Mouse (Mus musculus): ENCODE data around the gene Rnf135.
"Not testable (repeated sequence)": the region's sequence is repeated elsewhere in the genome, so short reads cannot be mapped to it uniquely, and the experiment has no call there.

Gene Rnf135

GRCm38 (mm10) chr11:80159018-80159417, 24.6 kb upstream of the Rnf135 start:
- ATAC-seq (ENCODE audit: insufficient number of reproducible peaks, low FRiP score, low TSS enrichment): no peak

- no peak for ATAC-seq (ENCODE audit: insufficient number of reproducible peaks, low FRiP score, low TSS enrichment)
Measured at GRCm38 (mm10) chr11:80161041-80161440, 22.6 kb upstream of the Rnf135 start.

- ATAC-seq (ENCODE audit: insufficient number of reproducible peaks, low FRiP score, low TSS enrichment): no peak
Measured at GRCm38 (mm10) chr11:80163362-80164116, 20.1 kb upstream of the Rnf135 start.

GRCm38 (mm10) chr11:80164224-80164623, 19.4 kb upstream of the Rnf135 start:
- no peak for ATAC-seq (ENCODE audit: insufficient number of reproducible peaks, low FRiP score, low TSS enrichment)

GRCm38 (mm10) chr11:80168121-80168520, 15.5 kb upstream of the Rnf135 start:
- no peak for ATAC-seq (ENCODE audit: insufficient number of reproducible peaks, low FRiP score, low TSS enrichment)

GRCm38 (mm10) chr11:80168611-80169249, 14.9 kb upstream of the Rnf135 start:
- ATAC-seq (ENCODE audit: insufficient number of reproducible peaks, low FRiP score, low TSS enrichment): no peak

GRCm38 (mm10) chr11:80169629-80170028, 14.0 kb upstream of the Rnf135 start:
- ATAC-seq (ENCODE audit: insufficient number of reproducible peaks, low FRiP score, low TSS enrichment): no peak

- ATAC-seq (ENCODE audit: insufficient number of reproducible peaks, low FRiP score, low TSS enrichment): no peak
Measured at GRCm38 (mm10) chr11:80170351-80170750, 13.3 kb upstream of the Rnf135 start.

- ATAC-seq (ENCODE audit: insufficient number of reproducible peaks, low FRiP score, low TSS enrichment): no peak
Measured at GRCm38 (mm10) chr11:80171884-80172283, 11.8 kb upstream of the Rnf135 start.

GRCm38 (mm10) chr11:80173963-80174670, 9.5 kb upstream of the Rnf135 start:
- no peak for ATAC-seq (ENCODE audit: insufficient number of reproducible peaks, low FRiP score, low TSS enrichment)

- no peak for ATAC-seq (ENCODE audit: insufficient number of reproducible peaks, low FRiP score, low TSS enrichment)
Measured at GRCm38 (mm10) chr11:80176911-80177895, 6.4 kb upstream of the Rnf135 start.

- no peak for ATAC-seq (ENCODE audit: insufficient number of reproducible peaks, low FRiP score, low TSS enrichment)
Measured at GRCm38 (mm10) chr11:80178316-80178715, 5.3 kb upstream of the Rnf135 start.

GRCm38 (mm10) chr11:80181021-80181749, 2.5 kb upstream of the Rnf135 start:
- no peak for ATAC-seq (ENCODE audit: insufficient number of reproducible peaks, low FRiP score, low TSS enrichment)

GRCm38 (mm10) chr11:80183054-80183704, 472 bp upstream of the Rnf135 start:
- ATAC-seq (ENCODE audit: insufficient number of reproducible peaks, low FRiP score, low TSS enrichment): not testable (repeated sequence)

- no peak for ATAC-seq (ENCODE audit: insufficient number of reproducible peaks, low FRiP score, low TSS enrichment)
Measured at GRCm38 (mm10) chr11:80184531-80185071, 950 bp downstream of the Rnf135 start.

GRCm38 (mm10) chr11:80185441-80185976, 1.9 kb downstream of the Rnf135 start:
- ATAC-seq (ENCODE audit: insufficient number of reproducible peaks, low FRiP score, low TSS enrichment): not testable (repeated sequence)

- no peak for ATAC-seq (ENCODE audit: insufficient number of reproducible peaks, low FRiP score, low TSS enrichment)
Measured at GRCm38 (mm10) chr11:80190280-80190679, 6.6 kb downstream of the Rnf135 start.

GRCm38 (mm10) chr11:80193827-80194226, 10.2 kb downstream of the Rnf135 start:
- no peak for ATAC-seq (ENCODE audit: insufficient number of reproducible peaks, low FRiP score, low TSS enrichment)
